Mouse (Mus musculus) embryonic fibroblast, embryonic 13.5 days (primary cell): ENCODE measurements around the gene Gipc3.

ENCODE experiments used
- CTCF ChIP-seq: IDR thresholded peaks from 2 replicates; pipeline ENCODE4 v1.5.1; 2011; ENCODE audit warnings: mild to moderate bottlenecking, control low read depth, low read length, moderate library complexity, borderline replicate concordance; ENCODE audit not compliant: insufficient read depth
- POLR2A ChIP-seq: IDR thresholded peaks from 2 replicates; pipeline ENCODE4 v1.6.1; 2011; ENCODE audit warnings: low read depth, mild to moderate bottlenecking, control low read depth, low read length, moderate library complexity

- no peak for TF ChIP-seq CTCF
- TF ChIP-seq POLR2A, result no peak
Observed at GRCm38 (mm10) chr10:81345162-81345534, 2.1 kb upstream of the Gipc3 start.
